Comparison of ENCODE assay signal across 16 mouse cellular contexts in genomic region chr2:160916714-160917113, GRCm38 (mm10). TPM values are rescaled to one million over a fixed set of nuclear protein-coding genes. Genes with fewer than 3 reads are reported as not detected.
"Had no signal": no experiment of that assay in that cellular context is flagged by ENCODE, and none has a peak within 500 bp of the region (broad histone marks: within the 10 kb centered on the region; RNA-seq: fewer than 3 reads in every experiment).

No protein-coding gene starts in this region.

- H3K4me3 ChIP-seq: layer of hippocampus, adult 2 months; liver, embryonic 13.5 days had no signal

- DNase-seq: kidney, postnatal 25 days; liver, embryonic 13.5 days; lung, adult 2 months; lung, postnatal 14 days; lung, postnatal 4 days; midbrain, embryonic 14.5 days; thymus, adult 18-20 months; thymus, postnatal 4 days had no signal

- H3K9ac ChIP-seq: liver, embryonic 13.5 days had no signal

- H3K4me2 ChIP-seq: liver, embryonic 13.5 days; midbrain, embryonic 11.5 days had no signal

- H3K9me3 ChIP-seq: liver, embryonic 13.5 days had no signal

- H3K36me3 ChIP-seq: liver, embryonic 13.5 days had no signal

- H3K27ac ChIP-seq: kidney, postnatal 0 days; layer of hippocampus, adult 2 months; liver, embryonic 13.5 days had no signal

RNA-seq across cellular contexts. Expression of gene Emilin3, which starts 4.6 kb away (rescaled TPM):
- total RNA-seq: liver, adult 2 months; megakaryocyte progenitor cell, adult 5-6 weeks; megakaryocyte-erythroid progenitor cell, adult 5-6 weeks had no signal
- polyA plus RNA-seq: large intestine, adult 2 months; liver, adult 2 months; spleen, adult 2 months had no signal

RNA-seq across cellular contexts. Expression of gene Lpin3, which starts 36.2 kb away (rescaled TPM):
- total RNA-seq: megakaryocyte progenitor cell, adult 5-6 weeks; megakaryocyte-erythroid progenitor cell, adult 5-6 weeks had no signal
